Mouse (Mus musculus) bone marrow, adult 2 months (tissue): ENCODE results near the gene Tymp.

Experiments
- CTCF ChIP-seq: fragments of 200-500 bp; IDR thresholded peaks from 2 replicates; pipeline ENCODE4 v1.5.1; 2011; ENCODE audit warnings: low read length, control low read depth; ENCODE audit not compliant: control insufficient read depth, insufficient read depth
- POLR2A ChIP-seq: fragments of 200-500 bp; IDR thresholded peaks from 2 replicates; pipeline ENCODE4 v1.6.1; 2011; ENCODE audit warnings: low read depth, mild to moderate bottlenecking, control low read depth, low read length, borderline replicate concordance; ENCODE audit not compliant: control insufficient read depth

- TF ChIP-seq POLR2A (peak; percentile 82), CTCF (no peak)
These were observed 21.3 kb downstream of the Tymp start, which contains the start of the genes Lmf2 and Ncaph2 for GRCm38 (mm10) chr15:89355241-89356187.
